Mouse (Mus musculus) skeletal muscle tissue, adult 2 months (tissue): ENCODE measurements around the gene Ccdc13.

Experiments used
- DNase-seq: peaks from one replicate; pipeline ENCODE4 v3.0.0-alpha.2; 2012; ENCODE audit warnings: low read depth, low spot score

Gene Ccdc13

DNA sequence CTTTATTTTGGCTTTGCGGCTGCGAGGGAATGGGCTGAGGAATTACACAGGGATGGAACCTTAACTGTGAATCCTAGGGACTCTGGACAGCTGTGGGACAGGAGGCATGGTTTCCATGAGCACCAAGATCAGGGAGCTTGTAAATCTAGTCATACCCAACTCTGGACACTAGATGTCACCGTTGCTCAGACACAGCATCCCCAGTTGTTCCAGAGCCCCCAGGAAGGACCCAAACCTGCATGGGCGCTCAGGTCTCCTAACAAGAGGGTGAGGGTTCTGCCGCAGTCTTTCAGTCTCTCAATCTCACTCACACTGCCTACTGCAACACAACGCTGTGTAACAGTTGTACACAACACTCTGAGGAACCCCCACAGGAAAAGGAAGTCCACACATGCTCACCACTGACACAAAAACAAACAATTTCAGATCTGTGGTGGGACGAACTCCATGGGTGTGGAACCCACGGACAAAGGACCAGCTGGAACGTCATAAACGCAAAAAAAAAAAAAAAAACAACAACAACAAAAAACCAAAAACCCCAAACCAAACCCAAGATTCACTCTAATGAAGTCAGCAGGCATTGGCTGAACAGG, 7.4 kb upstream of the Ccdc13 start:
- DNase-seq, result no peak

DNA sequence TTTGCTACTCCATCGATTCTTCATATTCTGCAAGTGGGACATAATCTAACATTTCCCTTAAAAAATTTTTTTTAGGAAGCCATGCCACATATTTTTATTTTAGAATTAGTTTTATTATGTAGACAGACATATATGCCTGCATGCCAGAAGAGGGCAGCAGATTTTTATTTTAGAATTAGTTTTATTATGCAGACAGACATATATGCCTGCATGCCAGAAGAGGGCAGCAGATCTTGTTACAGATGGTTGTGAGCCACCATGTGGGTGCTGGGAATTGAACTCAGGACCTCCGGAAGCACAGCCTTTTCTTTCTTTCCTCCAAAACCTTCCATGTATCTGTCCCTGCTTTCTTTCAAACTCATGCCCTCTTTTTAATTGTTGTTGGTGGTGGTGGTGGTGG, 3.7 kb upstream of the Ccdc13 start:
- DNase-seq, result no peak

DNA sequence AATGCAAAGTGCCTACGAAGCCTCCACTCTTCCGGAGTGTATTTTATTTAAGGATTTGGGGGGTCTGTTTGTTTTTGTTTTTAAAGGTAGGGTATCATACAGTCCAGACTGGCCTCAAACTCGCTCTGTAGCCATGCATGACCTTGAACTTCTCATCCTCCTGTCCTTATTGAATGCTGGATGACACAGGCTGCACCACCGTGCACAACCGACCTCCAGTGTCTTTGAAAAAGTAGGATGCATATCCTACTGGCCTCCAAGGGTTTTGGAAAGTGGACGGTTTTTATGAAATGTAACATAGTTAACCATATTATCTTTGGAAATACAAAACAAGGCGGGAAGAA, 333 bp upstream of the Ccdc13 start:
- DNase-seq, result no peak

DNA sequence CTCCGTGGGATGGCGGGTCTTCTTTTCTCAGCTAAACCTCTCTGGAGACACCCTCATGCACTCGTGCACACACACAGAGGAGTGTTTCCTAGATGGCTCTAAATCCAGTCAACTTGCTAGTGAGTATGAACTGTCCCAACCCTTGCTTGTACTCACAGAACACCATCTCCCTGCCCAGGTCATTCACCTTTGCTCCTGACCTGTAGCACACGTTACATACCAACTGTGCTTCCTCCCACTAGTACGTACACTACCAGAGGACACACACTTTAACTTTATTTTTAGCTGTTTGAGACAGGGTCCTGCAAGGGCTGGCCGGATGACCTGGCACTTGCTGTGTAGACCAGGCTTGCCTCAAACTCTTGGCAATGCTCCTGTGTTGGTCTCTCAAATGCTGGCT, 1.3 kb downstream of the Ccdc13 start:
- DNase-seq, result no peak

DNA sequence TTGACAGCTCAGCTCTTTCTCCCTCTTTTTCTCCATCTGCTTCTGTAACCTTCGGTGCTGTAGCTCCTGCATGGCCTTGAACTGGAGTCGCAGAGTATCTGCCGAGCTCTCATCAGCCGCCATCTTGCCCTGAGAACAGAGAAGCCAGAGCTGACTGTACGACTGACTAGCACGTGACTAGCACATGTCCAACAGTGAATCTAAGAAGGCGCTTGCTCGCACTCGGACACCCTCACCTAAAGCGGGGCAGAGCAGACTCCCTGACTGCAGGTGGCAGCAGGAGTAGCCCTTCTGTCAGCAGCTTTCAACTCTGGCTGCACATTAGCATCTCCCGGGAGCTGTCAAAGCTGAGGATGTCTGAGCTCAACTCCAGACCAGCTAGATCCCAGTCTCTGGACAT, 5.4 kb downstream of the Ccdc13 start:
- DNase-seq, result no peak

DNA sequence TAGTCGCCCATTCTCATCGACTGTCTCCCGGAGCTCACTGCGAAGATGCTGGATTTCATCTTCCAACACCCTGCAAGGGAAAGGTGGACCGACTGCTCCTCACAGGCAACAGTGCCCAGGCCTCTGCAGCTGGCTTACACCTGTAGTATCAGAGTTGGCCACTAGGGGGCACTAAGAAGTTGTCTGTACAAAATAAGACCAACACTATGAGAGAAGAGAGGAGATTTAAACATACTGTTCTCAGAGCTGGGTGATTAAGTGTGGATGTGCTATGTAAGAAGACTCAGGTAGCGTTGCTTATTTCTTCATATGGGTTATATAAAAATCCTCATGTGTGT, 8.3 kb downstream of the Ccdc13 start:
- peak; percentile 72 for DNase-seq

DNA sequence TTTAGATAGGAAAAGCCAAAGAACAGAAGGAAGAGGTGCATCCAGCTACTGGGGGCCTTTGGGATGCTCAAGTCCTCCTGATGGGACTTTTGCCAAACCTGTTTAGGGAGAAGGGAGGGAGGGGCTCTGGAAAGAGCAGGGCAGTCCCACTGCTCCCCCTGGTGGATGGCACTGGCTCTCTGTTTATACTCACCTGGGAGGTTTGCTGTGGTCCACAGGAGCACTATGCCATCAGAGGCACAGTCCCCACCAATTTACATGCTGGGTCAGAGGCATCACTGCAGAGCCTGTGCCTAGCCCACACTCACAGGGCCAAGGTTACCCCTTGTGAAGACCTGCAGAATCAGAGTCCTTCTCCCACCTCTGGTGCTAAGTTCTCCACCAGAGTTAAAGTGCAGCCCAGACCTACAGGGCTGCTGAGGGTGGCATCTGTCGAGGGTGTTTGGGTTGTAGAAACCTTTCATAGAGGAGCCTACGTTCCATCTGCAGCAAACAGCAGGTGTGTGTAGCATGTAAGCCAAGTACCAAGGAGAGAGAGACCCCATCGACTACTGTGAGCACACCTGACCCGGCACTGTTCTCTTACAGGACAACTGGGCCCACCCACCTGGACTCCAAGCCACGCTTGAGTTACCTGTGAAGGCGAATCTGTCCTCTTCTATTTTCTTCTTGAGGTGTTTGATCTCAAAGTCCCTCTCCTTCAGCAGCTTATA, 8.9 kb downstream of the Ccdc13 start:
- peak; percentile 54 for DNase-seq

DNA sequence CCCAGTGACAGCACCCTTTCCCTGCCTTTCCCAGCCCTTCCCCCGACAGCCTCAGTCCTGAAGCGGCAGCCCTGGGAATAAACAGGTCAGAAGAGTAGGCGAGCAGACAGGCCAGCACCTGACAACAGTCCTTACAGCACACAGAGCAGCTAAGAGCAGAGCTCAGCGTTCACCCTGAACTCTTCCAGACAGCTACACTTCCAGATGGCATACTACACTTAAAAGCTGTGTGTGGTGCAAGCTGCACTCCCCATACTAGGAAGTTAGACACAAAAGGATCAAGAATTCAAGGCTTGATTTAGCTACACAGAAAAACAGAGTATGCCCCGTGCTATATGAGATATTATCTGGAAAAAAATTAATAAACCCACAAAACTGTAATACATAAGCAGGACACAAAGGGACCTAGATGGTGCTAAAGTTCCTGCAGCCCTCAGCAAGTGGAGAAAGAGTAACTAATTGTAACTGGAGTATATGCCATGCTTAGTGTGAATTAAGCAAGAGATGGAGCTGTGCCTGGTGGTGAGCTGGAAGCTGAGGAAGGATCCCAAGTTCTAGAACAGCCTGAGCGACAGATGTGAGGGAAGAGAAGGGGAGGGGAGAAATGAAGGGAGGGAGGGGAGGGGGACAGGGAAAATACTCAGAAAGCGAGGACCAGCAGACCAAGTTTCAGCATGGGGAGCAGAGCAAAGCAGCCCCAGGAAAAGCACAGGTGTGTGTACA, 9.8 kb downstream of the Ccdc13 start:
- DNase-seq, result no peak

DNA sequence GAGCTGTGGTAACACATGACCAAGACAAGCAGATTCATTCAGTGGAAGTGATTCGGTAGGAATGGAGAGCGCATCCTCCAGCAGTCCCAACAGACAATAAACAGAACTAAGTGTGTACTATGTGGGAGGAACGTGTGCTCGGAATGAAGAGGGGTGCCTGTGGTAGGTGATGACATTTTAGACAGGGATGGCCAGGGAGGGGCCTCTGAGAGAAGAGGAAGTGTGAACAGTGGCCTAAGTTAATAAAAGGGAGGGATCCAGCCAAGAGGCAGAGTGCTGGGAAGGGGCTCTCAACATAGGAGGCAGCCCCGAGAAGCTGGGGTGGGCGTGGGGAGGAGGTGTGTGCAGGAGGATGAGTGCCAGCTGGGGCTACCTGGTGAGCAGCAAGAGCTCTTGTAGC, 10.9 kb downstream of the Ccdc13 start:
- no peak for DNase-seq

DNA sequence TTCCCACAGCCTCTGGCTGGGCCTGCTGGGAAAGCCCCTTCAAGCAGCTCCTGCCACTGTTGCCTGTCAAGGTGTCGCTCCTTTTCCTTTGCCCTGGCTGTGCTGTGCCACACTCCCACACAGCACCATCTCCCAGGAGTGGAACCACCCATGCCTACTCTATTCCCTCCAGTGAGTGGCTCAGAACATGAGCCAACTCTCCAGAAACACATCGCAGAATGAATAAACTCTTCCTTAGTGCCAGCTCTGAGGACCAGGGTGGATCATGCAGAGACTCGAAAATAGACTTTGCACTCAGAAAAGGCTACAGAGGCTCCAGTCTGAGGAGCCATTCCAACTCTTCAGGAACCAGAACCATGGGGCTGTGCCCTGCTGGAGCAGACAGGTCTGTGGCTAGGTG, 12.9 kb downstream of the Ccdc13 start:
- DNase-seq, result no peak

DNA sequence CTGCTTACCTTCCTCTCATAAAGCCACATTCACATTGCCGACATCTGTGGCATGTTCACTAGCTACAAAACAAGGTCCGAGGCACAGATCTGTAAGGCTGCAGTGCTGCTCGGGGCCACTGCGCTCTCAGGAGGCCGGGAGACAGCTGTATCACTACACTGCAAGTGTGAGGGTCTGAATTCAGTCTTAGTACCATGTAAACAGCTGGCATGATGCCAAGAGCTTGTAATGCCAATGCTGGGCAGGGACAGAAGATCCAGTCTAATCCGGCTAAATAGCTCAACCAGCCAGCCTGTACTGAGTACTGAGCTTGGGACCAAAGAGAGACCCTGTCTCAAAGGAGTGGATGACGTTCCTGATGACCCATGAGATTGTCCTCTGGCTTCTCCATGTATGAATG, 15.3 kb downstream of the Ccdc13 start:
- DNase-seq, result no peak

DNA sequence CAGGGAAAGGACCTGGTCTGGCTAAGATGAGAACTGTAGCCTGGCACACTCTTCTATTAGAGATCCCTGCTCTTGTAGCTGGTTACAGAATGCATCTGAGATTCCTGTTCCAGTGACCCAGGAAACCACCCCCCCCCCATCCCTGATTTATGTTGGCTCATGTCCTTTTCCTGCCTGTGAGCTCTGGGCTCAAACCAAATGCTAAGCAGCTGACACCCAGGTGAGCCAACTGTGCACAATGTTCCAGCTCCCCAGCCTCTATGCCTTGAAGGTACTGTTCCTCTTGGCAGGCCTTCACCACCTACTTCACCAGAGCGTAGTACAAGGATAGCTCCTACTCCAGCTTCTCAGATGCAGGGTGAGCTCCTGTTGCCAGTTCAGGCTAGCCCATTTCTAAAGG, 16.2 kb downstream of the Ccdc13 start:
- DNase-seq, result peak; percentile 47

DNA sequence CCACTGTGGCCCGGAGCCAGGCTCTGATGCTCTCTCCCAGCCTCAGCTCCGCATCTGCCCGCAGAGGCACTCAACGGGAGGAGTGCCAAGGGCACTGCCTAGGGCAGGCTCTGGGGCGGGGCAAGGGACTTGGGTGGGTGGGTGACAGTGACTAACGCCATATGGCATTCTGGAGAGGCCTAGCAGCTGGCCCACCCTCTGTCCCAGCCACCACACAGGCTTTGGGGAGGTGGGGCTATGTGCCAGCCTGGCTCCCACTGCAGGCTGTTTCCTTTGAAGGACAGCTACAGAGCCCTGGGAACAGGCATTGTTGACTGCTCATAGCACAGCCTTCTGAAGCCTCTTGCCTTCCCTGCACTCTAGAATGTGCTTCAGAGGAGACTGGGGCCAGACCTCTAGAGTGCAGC, 16.7 kb downstream of the Ccdc13 start:
- no peak for DNase-seq

DNA sequence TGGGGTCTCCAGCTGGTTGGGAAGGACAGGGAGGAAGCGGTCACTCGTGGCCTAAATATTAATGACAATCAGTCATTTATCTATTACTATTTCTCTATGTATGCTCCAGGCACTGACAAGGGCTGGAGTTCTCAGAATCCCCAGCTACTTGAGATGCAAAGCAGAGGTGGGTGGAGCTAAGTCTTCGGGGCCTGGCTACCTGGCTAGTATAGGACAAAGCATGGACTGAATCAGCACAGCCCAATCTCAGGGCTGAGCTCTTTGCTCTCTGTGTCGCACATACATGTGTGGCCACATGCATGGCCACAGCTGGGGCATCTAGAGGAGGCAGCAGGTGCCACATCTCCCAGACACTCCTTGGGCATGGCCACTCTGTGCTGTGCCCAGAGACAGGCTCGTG, 18.5 kb downstream of the Ccdc13 start:
- DNase-seq, result no peak

DNA sequence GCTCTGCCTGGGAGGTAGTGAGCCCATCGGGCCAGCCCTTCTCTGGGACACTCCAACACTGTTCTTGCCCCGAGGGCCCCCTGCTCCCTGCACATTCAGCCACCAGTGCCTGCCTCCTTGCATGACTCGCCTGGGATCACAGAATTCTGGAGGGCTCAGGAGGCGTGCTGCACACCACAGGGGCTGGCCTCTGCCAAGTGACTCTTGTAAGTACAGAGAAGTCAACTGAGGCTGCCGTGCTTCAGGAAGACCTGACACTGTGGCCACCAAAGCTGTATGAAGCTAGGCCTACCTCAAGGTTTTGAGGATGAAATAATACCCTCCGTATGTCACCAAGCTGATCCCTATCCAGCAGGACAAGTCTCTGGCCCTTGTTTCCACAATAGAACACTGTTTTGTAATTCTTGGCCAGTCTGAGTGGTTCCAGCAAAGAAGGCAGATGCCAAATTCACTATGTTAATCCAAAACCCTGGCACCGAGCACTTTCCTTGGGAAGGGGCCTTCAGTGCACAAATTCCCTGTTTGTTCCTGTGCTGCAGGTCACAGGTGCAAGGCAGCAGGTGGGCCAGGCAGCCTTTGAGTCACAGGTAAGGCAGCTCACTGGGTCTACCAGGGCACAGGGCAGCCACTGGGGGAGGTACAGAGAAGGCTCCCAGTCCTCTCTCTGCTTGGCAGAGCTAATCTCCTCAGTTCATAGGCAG, 19.3 kb downstream of the Ccdc13 start:
- DNase-seq, result no peak

DNA sequence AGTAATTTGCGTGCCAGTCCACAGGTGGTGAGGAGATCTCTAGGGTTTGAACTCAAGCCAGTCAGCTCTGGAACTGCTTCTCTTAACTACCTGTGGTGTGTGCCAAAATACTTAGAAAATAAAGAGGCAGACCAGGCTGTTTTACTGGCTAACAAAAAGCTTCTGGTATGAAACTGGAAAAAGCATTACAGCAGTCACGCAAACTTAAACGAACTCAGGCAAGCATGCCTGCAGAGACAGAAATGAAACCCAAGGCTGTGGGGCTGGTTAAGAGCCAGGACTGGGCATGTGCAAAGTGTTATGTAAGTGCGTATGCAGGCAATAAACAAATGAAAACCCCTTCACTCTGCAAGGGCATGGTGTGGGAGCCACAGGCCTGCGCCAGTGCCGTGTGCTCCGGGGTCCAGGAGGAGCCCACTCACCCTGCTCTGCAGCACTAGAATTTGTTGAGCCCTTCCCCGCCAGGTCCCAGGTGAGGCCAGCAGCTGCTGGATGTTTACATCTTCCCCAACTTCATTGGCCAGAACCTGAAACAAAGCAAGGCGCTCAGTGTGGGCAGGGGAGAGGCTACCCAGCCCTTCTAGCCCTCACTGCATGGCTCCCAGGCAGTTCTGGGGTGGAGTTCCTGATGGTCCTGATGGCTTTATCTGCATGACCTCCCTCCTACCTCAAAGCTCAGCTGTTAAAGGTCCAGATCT, 20.0 kb downstream of the Ccdc13 start:
- peak; percentile 80 for DNase-seq

DNA sequence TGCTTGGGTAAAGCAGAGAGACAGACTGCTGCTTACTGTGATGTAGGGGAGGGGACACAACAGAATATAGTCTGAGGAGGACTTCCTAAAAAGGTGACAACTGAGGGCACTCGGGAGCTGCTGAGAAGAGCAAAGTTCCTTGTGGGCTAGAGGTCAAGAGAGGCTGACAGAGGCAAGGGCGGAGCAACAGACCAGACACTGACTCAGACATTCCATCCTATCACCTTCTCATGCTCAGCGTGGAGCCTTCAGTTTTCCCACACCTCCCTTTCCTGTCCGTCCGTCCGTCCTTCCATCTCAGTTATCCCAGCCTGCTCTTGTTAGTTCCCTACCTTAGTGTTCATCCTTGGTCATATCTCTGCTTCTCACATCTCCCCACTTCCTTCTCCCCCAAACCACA, 24.1 kb downstream of the Ccdc13 start:
- DNase-seq, result no peak

DNA sequence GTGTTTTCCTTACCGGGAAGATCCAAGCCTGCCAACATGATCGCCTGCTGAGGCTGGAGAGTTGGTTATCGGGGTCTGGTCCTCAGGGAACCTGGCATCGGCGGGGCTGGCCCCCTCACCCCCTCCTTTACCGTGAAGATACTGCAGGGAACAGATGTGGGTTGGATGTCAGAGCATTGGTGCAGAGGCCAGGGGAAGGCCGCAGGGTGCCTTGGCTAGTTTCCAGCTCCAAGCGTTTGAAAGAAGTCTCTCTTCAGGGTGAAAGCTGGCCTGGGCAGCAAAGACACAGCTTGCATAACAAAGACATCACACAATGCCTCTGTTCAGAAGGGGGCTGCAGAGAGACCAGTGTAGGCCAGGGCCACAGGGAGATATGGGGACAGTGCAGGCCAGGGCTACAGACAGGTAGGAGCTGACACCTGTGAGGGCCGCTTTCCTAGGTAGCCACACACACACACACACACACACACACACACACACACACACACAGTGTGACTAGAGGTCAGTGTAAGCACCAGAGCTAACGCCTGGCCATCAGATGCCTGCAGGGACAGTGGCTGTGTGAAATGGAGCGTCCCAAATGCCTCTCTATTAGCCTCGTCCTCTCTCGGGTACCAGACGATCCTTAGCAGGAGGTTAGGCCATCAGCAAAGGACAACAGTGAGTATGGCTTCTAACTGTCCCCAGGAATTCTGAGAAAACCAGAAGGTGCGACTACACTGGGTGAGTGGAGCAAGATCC, 29.0 kb downstream of the Ccdc13 start:
- DNase-seq, result no peak

DNA sequence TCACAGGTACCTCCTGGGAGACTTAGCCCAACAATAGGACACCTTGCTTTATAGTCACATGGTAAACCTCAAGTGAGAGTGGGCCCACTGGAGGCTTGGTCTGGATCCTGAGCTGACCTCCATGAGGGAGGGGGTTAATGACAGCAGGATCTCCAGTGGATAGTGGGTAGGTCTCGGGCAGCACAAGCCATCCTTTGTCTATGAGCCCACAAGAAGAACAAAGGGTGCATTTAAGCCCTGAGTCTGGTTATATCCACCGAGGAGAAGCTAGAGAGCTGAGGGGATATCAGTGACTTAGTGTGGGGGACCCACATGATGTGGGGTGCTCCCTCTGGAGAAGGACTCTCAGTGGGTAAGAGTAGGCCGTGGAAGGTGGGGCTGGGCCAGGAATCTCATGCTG, 30.8 kb downstream of the Ccdc13 start:
- DNase-seq, result no peak

DNA sequence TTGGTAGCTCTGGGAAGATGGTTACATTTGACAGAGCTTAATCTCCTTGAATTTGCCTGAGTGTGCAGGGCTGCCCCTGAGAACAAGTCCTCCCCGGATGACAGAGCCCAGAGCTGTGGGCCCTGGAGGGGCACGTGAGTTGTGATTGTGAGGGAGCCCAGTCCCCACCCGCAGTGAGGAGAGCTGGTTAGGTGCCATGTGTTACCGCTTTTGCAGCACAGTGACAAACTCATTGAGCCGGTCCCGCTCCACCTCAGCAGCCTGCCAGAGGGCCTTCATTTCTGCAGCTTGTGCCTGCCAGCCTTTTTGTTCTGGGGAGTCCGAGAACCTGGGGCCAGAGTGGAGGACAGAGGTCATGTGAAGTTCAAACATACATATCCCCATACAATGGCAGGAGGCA, 31.3 kb downstream of the Ccdc13 start:
- no peak for DNase-seq

DNA sequence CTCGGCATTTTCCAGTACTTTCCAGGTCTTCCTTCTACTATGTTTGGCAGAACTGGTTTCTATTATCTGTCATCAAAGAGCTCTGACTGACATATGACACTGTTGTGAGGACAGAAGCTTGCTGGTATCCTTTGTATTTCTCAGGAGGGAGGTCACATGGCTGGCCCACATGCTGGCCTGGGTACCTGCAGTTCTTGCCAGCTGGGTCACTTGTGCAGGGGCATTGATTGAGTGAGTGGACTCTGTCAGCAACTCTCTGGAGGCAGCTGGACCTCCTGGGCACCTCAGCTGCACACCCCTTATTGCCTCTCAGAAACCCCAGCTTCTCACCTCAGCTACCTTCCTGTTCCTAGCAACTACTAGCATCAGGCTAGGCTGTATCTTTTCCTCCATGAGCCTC, 31.7 kb downstream of the Ccdc13 start:
- DNase-seq, result no peak
